Mouse (Mus musculus) thymus, adult 2 months (tissue): ENCODE measurements around the gene Foxred1. TPM values are rescaled to one million over a fixed set of nuclear protein-coding genes. Genes with fewer than 3 reads are reported as not detected.

Source experiments
- DNase-seq: peaks from one replicate; pipeline ENCODE4 v3.0.0; 2021
- H3K27ac ChIP-seq: fragments of 200-500 bp; 2 replicates; pipeline ENCODE4 v1.5.1; 2012; ENCODE audit warnings: low read length, control low read depth; ENCODE audit not compliant: control insufficient read depth, insufficient read depth
- H3K27me3 ChIP-seq: fragments of 200-500 bp; 2 replicates; pipeline ENCODE4 v1.6.1; 2012; ENCODE audit warnings: mild to moderate bottlenecking, low read length, moderate library complexity, mixed read lengths; ENCODE audit not compliant: control insufficient read depth, insufficient read depth
- H3K36me3 ChIP-seq: fragments of 200-500 bp; 2 replicates; pipeline ENCODE4 v1.6.1; 2012; ENCODE audit warnings: mild to moderate bottlenecking, low read length, moderate library complexity; ENCODE audit not compliant: control insufficient read depth, insufficient read depth
- H3K4me1 ChIP-seq: fragments of 200-500 bp; replicated peaks from 2 replicates; pipeline ENCODE4 v1.6.1; 2012; ENCODE audit warnings: low read length; ENCODE audit not compliant: control insufficient read depth, insufficient read depth
- H3K4me3 ChIP-seq: fragments of 200-500 bp; 2 replicates; pipeline ENCODE4 v1.5.1; 2012; ENCODE audit warnings: mild to moderate bottlenecking, low read length, control low read depth, moderate library complexity; ENCODE audit not compliant: control insufficient read depth, insufficient read depth
- CTCF ChIP-seq: fragments of 200-500 bp; IDR thresholded peaks from 2 replicates; pipeline ENCODE4 v1.5.1; 2012; ENCODE audit warnings: mild to moderate bottlenecking, control low read depth, low read length, moderate library complexity, borderline replicate concordance; ENCODE audit not compliant: control insufficient read depth, poor library complexity, insufficient read depth; ENCODE audit errors: extremely low read depth
- POLR2A ChIP-seq: fragments of 200-500 bp; IDR thresholded peaks from 2 replicates; pipeline ENCODE4 v1.6.1; 2012; ENCODE audit warnings: mild to moderate bottlenecking, low read length, control low read depth, moderate library complexity; ENCODE audit not compliant: control insufficient read depth, poor library complexity, insufficient read depth; ENCODE audit errors: extremely low read depth
- WGBS: fragments of 180-500 bp; shearing (Covaris S2); methylation state at CpG from one replicate; pipeline ENCODE4 v1.1.7; 2018; 5-methylcytosine and 5-hydroxymethylcytosine counted together
- polyA plus RNA-seq: library from polyadenylated mRNA; depleted of rRNA; stranded (reverse); fragments of >200 nt; gene quantifications from 2 replicates; pipeline ENCODE4 v1.2.3, GENCODE M21; 2012

The Foxred1 gene
- polyA plus RNA-seq, 1 experiment: 28.5 TPM

DNA sequence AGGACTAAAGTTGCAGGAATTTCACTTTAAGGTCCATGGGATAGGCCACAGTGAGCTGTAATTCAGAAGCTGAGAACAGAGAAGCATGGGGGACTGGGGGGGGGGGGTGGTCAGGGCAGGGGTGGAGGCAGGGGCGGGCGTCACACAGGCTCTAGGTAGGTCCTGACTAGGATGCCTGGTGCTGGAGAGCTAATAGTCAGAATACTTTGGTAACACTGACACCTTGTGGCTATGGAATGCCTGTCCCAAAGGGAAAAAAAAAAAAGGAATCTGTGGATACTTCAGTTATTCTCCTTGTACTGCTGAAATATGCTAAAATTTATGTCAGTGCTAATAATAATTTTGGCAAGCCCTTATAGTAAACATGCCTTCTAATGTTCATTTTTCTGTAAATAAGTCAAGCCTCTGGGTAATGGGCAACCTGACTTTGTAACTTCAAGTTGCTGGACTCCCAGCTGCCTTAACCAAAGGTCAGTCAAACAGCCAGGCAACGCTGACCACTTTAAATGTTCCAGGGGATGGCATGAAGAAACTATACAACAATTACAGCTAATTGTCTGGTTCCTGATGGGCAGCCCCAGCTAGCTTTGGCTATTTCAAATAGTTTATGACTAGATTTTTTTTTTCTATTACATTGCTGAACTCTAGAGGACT lies 44.6 kb downstream of the Foxred1 start:
- no peak overlapping the region for H3K4me3 ChIP-seq
- H3K36me3 ChIP-seq: peaks cover 16% of the 10 kb centered on the region
- H3K27ac ChIP-seq: no peak overlapping the region
- TF ChIP-seq CTCF (no peak), POLR2A (no peak)
- H3K4me1 ChIP-seq: no peaks in the 10 kb centered on the region
- WGBS: 76% methylated on average over 3 of the region's 3 CpGs
- no peak for DNase-seq
- no peaks in the 10 kb centered on the region for H3K27me3 ChIP-seq

DNA sequence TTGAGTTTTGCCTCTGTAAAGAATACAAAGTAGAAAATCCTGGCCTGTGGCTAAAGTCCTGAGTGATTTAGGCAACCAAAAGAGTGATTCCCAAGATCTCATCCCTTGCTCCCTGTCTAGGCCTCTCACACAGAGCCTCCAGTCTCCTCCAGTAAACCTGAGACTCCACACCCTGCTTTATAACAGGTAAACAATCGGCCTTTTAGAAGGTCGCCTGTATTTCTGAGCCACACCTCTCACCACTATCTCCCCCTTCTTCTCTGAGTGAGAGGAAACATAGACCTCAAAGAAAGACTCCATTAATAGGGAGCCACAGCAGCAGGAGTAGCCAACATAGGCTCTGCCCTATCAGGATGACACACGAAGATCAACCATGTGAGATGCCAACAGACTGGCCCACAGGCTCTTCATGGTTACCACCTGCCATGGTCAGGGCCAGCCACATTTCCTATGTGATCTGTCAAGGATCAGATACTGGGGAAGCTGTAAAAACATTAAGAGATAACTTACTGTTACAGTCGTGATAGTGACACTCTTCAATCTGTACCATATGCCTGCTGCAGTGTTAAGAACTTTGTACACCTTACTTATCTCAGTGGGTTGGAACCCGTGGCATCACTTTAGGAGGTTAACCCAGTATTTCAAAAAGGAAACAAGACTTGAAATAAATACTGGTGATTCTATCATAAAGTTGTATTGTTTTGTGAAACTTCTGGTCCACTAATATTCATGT lies 46.5 kb downstream of the Foxred1 start:
- Histone ChIP-seq H3K27ac (no peak overlapping the region), H3K4me3 (no peak overlapping the region), H3K36me3 (peaks cover 9% of the 10 kb centered on the region; the same call in 1 of the 2 replicates), H3K27me3 (no peaks in the 10 kb centered on the region), H3K4me1 (no peaks in the 10 kb centered on the region)
- 82% methylated on average over 5 of the region's 5 CpGs for WGBS
- TF ChIP-seq CTCF (no peak), POLR2A (no peak)
- no peak for DNase-seq

DNA sequence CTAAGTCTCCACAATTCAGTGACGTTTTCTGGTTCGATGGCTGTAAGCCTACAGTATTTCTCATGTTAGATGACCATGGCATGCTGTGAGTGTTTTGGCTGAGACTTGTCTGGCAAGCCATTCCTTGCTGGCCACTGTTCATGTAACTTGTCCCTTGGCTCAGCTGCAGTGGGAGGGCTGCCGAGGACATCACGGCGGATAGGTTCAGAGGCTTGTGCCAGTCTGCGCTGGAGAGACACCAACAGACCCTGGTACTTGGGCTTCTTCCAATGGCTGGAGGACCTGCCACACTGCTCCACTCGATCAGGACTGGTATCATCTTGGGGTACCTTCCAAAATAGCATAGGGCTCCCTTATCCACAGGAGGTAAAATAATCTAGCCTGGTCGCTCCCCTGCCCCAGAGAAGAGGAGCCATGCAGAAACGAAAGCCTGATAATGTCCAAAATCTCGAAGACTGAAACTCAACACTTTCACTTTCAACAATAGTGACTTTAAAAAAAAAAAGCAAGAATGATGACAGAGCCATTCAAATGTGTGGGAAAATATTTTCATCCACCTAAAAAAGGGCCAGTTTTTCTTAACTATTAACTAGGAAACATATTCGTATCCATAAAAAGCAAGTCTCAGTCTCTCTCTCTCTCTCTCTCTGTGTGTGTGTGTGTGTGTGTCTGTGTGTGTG lies 47.7 kb downstream of the Foxred1 start:
- Histone ChIP-seq H3K27ac (no peak overlapping the region), H3K27me3 (no peaks in the 10 kb centered on the region), H3K36me3 (peaks cover 9% of the 10 kb centered on the region; the same call in 1 of the 2 replicates), H3K4me3 (no peak overlapping the region), H3K4me1 (no peaks in the 10 kb centered on the region)
- DNase-seq: no peak
- WGBS: 79% methylated on average over 11 of the region's 11 CpGs
- no peak for TF ChIP-seq CTCF
- no peak for TF ChIP-seq POLR2A

DNA sequence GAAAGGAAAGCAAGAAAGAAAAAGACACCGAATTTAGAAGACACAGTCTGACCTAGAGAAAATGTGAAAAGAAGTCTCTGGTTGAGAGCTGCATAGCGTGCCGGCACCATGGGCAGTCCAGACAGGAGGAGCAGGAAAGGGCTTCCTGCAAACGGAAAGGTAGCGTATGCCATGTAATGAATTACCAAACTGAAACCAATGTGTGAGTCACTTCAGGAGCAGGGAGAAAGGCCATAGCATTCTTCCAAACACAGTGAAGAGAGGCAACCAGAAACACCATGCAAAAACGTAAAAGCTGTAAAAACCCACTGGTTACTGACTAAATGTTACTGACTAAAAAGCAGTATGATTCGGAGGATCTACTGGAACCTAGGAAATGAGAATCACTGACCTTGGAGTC lies 49.1 kb downstream of the Foxred1 start:
- DNase-seq: no peak
- Histone ChIP-seq H3K4me1 (no peaks in the 10 kb centered on the region), H3K27ac (no peak overlapping the region), H3K27me3 (no peaks in the 10 kb centered on the region), H3K4me3 (no peak overlapping the region), H3K36me3 (peaks cover 8% of the 10 kb centered on the region; the same call in 1 of the 2 replicates)
- WGBS: 96% methylated on average over 7 of the region's 7 CpGs
- TF ChIP-seq CTCF (no peak), POLR2A (no peak)

DNA sequence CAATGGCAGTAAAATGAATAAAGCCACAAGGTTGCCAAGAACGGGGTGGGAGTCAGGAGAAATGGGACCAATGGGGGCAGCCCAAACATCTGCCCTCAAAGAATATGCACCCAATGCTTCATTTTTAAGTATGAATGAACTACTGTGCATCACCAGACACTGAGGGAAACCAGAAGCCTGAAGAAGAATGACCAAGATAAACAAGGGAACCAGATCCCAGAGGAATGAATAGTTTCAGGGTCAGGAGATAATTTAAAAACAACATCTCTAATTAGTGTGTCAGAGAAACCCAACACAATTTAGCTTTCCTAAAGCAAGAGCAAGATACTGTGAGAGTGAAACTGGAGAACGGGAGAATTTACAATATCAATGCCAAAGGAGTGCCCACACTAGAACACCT lies 50.2 kb downstream of the Foxred1 start:
- Histone ChIP-seq H3K4me1 (no peaks in the 10 kb centered on the region), H3K4me3 (no peak overlapping the region), H3K36me3 (peaks cover 4% of the 10 kb centered on the region; the same call in 1 of the 2 replicates), H3K27me3 (no peaks in the 10 kb centered on the region), H3K27ac (no peak overlapping the region)
- no peak for DNase-seq
- TF ChIP-seq POLR2A: no peak
- no peak for TF ChIP-seq CTCF
- 96% methylated on average over 2 of the region's 2 CpGs for WGBS

DNA sequence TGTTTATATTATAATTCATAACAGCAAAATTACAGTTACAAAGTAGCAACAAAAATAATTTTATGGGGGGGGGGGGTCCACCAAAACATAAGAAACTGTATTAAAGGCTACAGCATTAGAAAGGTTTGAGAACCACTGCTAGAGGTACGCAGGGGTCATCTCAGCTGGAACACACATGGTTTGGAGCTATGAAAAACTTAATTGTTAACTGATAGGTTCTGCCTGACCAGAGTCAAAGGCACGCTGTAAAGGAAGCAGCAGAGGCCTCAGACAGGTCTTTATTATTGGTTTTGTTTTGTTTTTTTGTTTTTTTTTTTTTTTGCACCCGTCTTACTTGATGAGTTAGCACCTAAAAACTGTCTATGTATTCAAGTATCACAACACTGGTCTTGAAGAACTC lies 52.4 kb downstream of the Foxred1 start:
- H3K4me1 ChIP-seq: no peaks in the 10 kb centered on the region
- 92% methylated on average over 3 of the region's 3 CpGs for WGBS
- H3K27me3 ChIP-seq: no peaks in the 10 kb centered on the region
- H3K36me3 ChIP-seq: peaks cover 4% of the 10 kb centered on the region; the same call in 1 of the 2 replicates
- H3K4me3 ChIP-seq: no peak overlapping the region
- DNase-seq: no peak
- TF ChIP-seq POLR2A (no peak), CTCF (no peak)
- H3K27ac ChIP-seq: no peak overlapping the region
